Mouse (Mus musculus) liver, embryonic 16.5 days (tissue): ENCODE measurements around the gene Pif1. TPM values are rescaled to one million over a fixed set of nuclear protein-coding genes. Genes with fewer than 3 reads are reported as not detected.

Experiments used
- ATAC-seq: fragments of 200-750 bp; cut with Nextera tagmentation; 2 replicates; pipeline ENCODE4 v1.8.0; 2017; ENCODE audit warnings: low read depth, mild to moderate bottlenecking, moderate number of reproducible peaks, moderate library complexity
- H3K27ac ChIP-seq: fragments of 300-500 bp; sonication (generic); 2 replicates; pipeline ENCODE4 v1.5.1; 2014; ENCODE audit warnings: mild to moderate bottlenecking, low read length
- H3K27me3 ChIP-seq: fragments of 300-500 bp; sonication (generic); 2 replicates; pipeline ENCODE4 v1.6.1; 2014; ENCODE audit warnings: low read depth, low read length, mixed read lengths; ENCODE audit not compliant: control insufficient read depth, insufficient read depth
- H3K36me3 ChIP-seq: fragments of 300-500 bp; sonication (generic); 2 replicates; pipeline ENCODE4 v1.6.1; 2014; ENCODE audit warnings: mild to moderate bottlenecking; ENCODE audit not compliant: control insufficient read depth, insufficient read depth
- H3K4me1 ChIP-seq: fragments of 300-500 bp; sonication (generic); 2 replicates; pipeline ENCODE4 v1.6.1; 2014; ENCODE audit warnings: low read depth, low read length, mixed read lengths; ENCODE audit not compliant: control insufficient read depth
- H3K4me2 ChIP-seq: fragments of 300-500 bp; sonication (generic); 2 replicates; pipeline ENCODE4 v1.6.1; 2014; ENCODE audit warnings: low read depth, low read length, mixed read lengths
- H3K4me3 ChIP-seq: fragments of 300-500 bp; sonication (generic); 2 replicates; pipeline ENCODE4 v1.5.1; 2014; ENCODE audit warnings: low read depth, mild to moderate bottlenecking, low read length
- H3K9ac ChIP-seq: fragments of 300-500 bp; sonication (generic); 2 replicates; pipeline ENCODE4 v1.6.1; 2014; ENCODE audit warnings: low read depth, low read length
- H3K9me3 ChIP-seq: fragments of 300-500 bp; sonication (generic); replicated peaks from 2 replicates; pipeline ENCODE4 v1.6.1; 2016; ENCODE audit warnings: low read length; ENCODE audit not compliant: control insufficient read depth
- WGBS: fragments of 180-500 bp; shearing (Covaris S2); extraction: QIAGEN DNeasy Blood & Tissue Kit; methylation state at CpG from one replicate; pipeline ENCODE4 v1.1.7; 2014; ENCODE audit not compliant: insufficient replicate concordance; 5-methylcytosine and 5-hydroxymethylcytosine counted together
- polyA plus RNA-seq: library from polyadenylated mRNA; unstranded; fragments of >200 nt; fragmentation: Nextera tagmentation; extraction: Ambion mirVana; gene quantifications from 2 replicates; pipeline ENCODE4 v1.2.1, GENCODE M21; 2015

The Pif1 gene
- polyA plus RNA-seq, 1 experiment from 2014 or later: 9.6 TPM

DNA sequence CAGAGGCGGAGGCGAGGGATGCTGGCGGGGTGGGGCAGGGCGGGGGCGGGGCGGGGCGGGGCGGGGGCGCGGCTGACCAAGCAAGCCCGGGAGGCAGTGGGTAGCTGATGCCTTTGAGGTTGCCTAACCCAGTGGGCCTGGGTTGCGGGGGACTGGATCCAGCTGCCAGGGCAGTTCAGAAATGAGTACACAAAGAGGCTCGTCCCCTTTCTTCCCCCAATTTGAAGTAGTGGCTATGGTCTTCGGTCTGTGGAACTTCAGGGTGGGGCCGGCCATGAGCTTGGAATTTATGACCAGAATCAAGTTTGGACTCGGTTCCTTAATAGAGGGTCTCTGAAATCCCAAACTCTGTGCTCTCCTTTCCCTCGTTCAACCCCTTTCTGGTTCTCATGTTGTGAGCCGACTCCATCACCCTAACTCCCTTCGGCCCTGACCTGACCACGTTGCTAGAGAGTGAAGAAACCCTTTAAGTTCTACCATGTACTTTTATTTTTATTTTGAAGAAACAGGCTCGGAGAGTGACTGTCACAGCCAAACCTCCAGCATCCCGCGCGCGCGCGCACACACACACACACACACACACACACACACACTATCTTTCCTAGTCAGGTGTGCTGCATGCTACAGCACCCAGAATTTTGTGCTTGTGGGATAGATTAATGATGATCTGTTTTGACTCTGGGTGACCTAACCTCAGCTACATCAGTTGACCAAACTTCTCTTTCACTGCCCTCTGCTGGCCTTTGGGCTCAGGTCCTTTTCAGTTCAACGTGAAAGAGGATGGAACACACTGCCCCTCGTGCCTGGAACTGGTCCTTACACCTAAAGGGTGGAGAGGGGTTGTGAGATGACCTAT, 6.3 kb upstream of the Pif1 start:
- H3K27me3 ChIP-seq: no peaks in the 10 kb centered on the region
- peak; percentile 49 for ATAC-seq
- H3K9ac ChIP-seq: peak overlapping the region; percentile 66
- H3K9me3 ChIP-seq: no peaks in the 10 kb centered on the region
- H3K4me2 ChIP-seq: peak overlapping the region; percentile 84
- 0 out of 2 replicates have a peak, but pooled peaks cover 3% of the 10 kb centered on the region for H3K36me3 ChIP-seq
- H3K4me3 ChIP-seq: peak overlapping the region; percentile 81
- H3K27ac ChIP-seq: peak overlapping the region; percentile 96
- H3K4me1 ChIP-seq: peaks cover 40% of the 10 kb centered on the region
- 2% methylated on average over 19 of the region's 29 CpGs for WGBS

DNA sequence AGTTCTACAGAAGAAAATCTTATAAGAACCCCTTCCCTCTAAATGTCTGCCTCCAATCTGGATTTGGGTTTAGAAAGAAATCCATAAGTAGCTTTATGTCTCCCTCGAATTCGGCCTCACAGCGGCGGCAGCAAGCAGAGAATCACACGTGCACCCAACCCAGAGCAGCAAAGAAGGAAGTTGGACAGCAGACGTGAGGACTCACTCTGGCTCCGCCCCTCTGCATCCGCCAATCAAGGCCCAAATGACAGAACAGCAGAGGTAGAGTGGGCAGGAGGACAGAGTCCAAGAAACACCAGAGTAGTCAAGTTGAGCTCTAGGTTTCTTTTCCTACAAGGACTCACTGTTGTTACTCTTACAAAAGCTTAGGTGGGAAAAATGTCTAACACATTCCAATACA, 3.9 kb upstream of the Pif1 start:
- peaks cover 27% of the 10 kb centered on the region for H3K4me1 ChIP-seq
- H3K9ac ChIP-seq: no peak overlapping the region
- WGBS: 3% methylated on average over 8 of the region's 8 CpGs
- 0 out of 2 replicates have a peak overlapping the region, but pooled peaks have one; percentile 9 for H3K27ac ChIP-seq
- no peaks in the 10 kb centered on the region for H3K36me3 ChIP-seq
- no peaks in the 10 kb centered on the region for H3K27me3 ChIP-seq
- H3K9me3 ChIP-seq: no peaks in the 10 kb centered on the region
- no peak overlapping the region for H3K4me3 ChIP-seq
- ATAC-seq: no peak
- no peak overlapping the region for H3K4me2 ChIP-seq

GRCm38 (mm10) chr9:65587270-65587572, 261 bp downstream of the Pif1 start:
- Histone ChIP-seq H3K4me1 (peaks cover 32% of the 10 kb centered on the region), H3K27ac (peak overlapping the region; percentile 85), H3K36me3 (peaks cover 24% of the 10 kb centered on the region), H3K27me3 (no peaks in the 10 kb centered on the region), H3K9me3 (no peaks in the 10 kb centered on the region), H3K4me2 (peak overlapping the region; percentile 92), H3K4me3 (peak overlapping the region; percentile 87), H3K9ac (peak overlapping the region; percentile 84)
- 0% methylated on average over 6 of the region's 6 CpGs for WGBS
- ATAC-seq: 0 out of 2 replicates have a peak, but pooled peaks have one; percentile 0

DNA sequence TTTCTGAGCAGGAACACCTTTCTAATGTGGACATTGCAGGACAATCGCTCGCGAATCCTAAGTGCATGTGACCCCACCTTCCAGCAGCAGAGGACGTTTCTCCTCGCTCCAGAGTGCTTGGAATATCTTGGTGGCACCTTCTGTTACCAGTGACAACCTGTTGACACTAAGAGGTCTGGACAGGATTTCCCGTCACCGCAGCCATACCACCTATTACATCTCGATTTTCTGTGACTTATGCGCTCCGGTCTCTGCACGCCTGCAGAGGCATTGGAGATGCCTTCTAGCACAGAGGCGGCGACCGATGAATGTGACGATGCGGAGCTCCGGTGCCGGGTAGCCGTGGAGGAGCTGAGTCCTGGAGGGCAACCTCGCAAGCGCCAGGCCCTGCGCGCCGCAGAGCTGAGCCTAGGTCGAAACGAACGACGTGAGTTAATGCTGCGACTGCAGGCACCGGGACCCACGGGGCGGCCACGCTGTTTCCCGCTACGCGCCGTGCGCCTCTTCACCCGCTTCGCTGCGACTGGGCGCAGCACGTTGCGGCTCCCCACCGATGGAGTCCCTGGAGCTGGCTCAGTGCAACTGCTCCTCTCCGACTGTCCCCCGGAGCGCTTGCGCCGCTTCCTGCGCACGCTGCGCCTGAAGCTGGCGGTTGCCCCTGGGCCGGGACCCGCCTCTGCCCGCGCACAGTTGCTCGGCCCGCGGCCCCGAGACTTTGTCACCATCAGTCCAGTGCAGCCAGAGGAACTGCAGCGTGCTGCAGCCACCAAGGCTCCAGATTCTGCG, 806 bp downstream of the Pif1 start:
- ATAC-seq: peak; percentile 42
- peaks cover 29% of the 10 kb centered on the region for H3K36me3 ChIP-seq
- H3K4me3 ChIP-seq: peak overlapping the region; percentile 87
- under 1% methylated on average over 64 of the region's 64 CpGs for WGBS
- peak overlapping the region; percentile 84 for H3K9ac ChIP-seq
- H3K27ac ChIP-seq: peak overlapping the region; percentile 85
- no peaks in the 10 kb centered on the region for H3K9me3 ChIP-seq
- H3K4me1 ChIP-seq: peaks cover 29% of the 10 kb centered on the region
- no peaks in the 10 kb centered on the region for H3K27me3 ChIP-seq
- peak overlapping the region; percentile 92 for H3K4me2 ChIP-seq

DNA sequence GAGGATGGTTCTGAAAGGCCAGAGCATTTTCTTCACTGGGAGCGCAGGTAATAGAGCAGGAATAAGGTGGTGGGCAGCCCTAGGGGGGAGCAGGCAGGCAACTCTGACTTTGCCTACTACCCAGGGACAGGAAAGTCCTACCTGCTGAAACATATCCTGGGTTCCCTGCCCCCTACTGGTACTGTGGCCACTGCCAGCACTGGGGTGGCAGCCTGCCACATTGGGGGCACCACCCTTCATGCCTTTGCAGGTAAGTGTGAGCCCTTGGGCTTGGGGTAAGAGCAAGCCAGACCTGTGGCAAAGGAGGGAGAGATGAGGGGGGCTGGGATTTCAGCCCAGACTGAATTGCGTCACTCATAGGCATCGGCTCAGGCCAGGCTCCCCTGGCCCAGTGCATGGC, 2.1 kb downstream of the Pif1 start:
- ATAC-seq: no peak
- H3K9ac ChIP-seq: peak overlapping the region; percentile 84
- 87% methylated on average over 3 of the region's 3 CpGs for WGBS
- no peak overlapping the region for H3K27ac ChIP-seq
- H3K4me1 ChIP-seq: peaks cover 24% of the 10 kb centered on the region
- H3K27me3 ChIP-seq: no peaks in the 10 kb centered on the region
- H3K36me3 ChIP-seq: peaks cover 41% of the 10 kb centered on the region
- no peaks in the 10 kb centered on the region for H3K9me3 ChIP-seq
- H3K4me3 ChIP-seq: peak overlapping the region; percentile 87
- peak overlapping the region; percentile 92 for H3K4me2 ChIP-seq

GRCm38 (mm10) chr9:65592721-65593120, 5.8 kb downstream of the Pif1 start:
- Histone ChIP-seq H3K4me3 (no peak overlapping the region), H3K4me2 (no peak overlapping the region), H3K27ac (no peak overlapping the region), H3K9me3 (no peaks in the 10 kb centered on the region), H3K36me3 (peaks cover 53% of the 10 kb centered on the region), H3K27me3 (no peaks in the 10 kb centered on the region), H3K4me1 (peaks cover 18% of the 10 kb centered on the region), H3K9ac (no peak overlapping the region)
- no peak for ATAC-seq
- WGBS: 86% methylated on average over 3 of the region's 3 CpGs

DNA sequence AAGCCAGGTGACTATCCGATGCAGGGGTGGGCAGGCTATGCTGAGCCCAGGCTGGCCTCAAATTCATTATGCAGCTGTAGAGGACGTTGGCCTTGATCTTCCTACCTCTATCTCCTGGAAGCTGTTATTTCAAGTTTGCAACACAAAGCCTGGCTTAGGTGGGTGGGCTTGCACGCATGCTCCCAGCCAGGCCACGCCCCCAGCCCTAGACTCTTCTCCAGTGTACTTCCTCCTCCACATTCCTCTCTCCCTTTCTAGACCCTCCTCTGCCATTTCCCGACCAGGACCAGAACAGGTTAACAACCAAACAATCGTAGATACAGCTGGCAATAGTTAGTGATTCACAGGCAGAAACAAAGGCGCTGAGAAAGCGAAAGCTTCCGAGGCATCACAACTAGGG, 6.6 kb downstream of the Pif1 start:
- Histone ChIP-seq H3K9ac (no peak overlapping the region), H3K27me3 (no peaks in the 10 kb centered on the region), H3K4me1 (peaks cover 13% of the 10 kb centered on the region), H3K27ac (no peak overlapping the region), H3K9me3 (no peaks in the 10 kb centered on the region), H3K36me3 (peaks cover 53% of the 10 kb centered on the region), H3K4me2 (no peak overlapping the region), H3K4me3 (no peak overlapping the region)
- WGBS: 92% methylated on average over 9 of the region's 9 CpGs
- no peak for ATAC-seq

DNA sequence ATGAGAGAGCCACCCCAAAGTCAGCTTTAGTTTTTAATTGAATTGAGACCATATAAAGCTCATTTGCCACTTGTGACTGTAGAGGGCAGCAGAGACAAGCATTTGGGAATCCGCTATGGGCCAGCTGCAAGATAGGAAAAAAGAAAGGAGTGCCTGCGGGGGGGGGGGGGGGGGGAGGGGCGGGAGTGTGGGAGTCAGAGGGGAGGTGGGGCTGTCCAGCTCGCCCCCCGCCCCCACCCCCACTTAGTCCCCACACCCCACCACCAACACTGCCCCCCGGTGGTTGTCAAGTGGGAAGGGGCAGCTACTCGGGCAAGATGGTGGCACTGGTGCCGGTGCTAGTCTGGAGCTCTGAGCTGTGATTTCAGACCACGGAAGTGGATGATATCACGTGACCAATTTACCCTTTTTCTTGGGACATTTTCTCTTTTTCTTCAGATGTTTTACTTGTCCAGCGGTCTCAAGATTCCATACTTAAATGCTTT, 11.8 kb downstream of the Pif1 start:
- H3K27me3 ChIP-seq: no peaks in the 10 kb centered on the region
- peaks cover 14% of the 10 kb centered on the region for H3K36me3 ChIP-seq
- peak overlapping the region; percentile 48 for H3K4me2 ChIP-seq
- H3K9me3 ChIP-seq: no peaks in the 10 kb centered on the region
- no peak for ATAC-seq
- 31% methylated on average over 8 of the region's 11 CpGs for WGBS
- peaks cover 2% of the 10 kb centered on the region; the same call in 1 of the 2 replicates for H3K4me1 ChIP-seq
- no peak overlapping the region for H3K9ac ChIP-seq
- H3K4me3 ChIP-seq: no peak overlapping the region
- H3K27ac ChIP-seq: no peak overlapping the region

GRCm38 (mm10) chr9:65600951-65601350, 14.0 kb downstream of the Pif1 start:
- no peak overlapping the region for H3K4me3 ChIP-seq
- WGBS: 38% methylated on average over 2 of the region's 2 CpGs
- H3K4me2 ChIP-seq: no peak overlapping the region
- H3K4me1 ChIP-seq: peaks cover 5% of the 10 kb centered on the region
- H3K36me3 ChIP-seq: no peaks in the 10 kb centered on the region; the same call in 1 of the 2 replicates
- H3K27ac ChIP-seq: no peak overlapping the region
- no peak overlapping the region for H3K9ac ChIP-seq
- ATAC-seq: no peak
- no peaks in the 10 kb centered on the region for H3K27me3 ChIP-seq
- no peaks in the 10 kb centered on the region for H3K9me3 ChIP-seq
